Mouse (Mus musculus) hindbrain, embryonic 13.5 days (tissue): ENCODE measurements at regions not wholly inside any gene's neighbourhood (a gene's known extent, or its start where the extent isn't known, plus 50 kb on each side); places are given as distances from the start of the nearest gene placed in this dataset.

Source experiments
- ATAC-seq: fragments of 200-750 bp; cut with Nextera tagmentation; 2 replicates; pipeline ENCODE4 v1.8.0; 2017; ENCODE audit warnings: moderate TSS enrichment; ENCODE audit not compliant: low FRiP score
- H3K27ac ChIP-seq: fragments of 300-500 bp; sonication (generic); 2 replicates; pipeline ENCODE4 v1.5.1; 2015; ENCODE audit warnings: inconsistent platforms, mild to moderate bottlenecking, moderate library complexity
- H3K27me3 ChIP-seq: fragments of 300-500 bp; sonication (generic); 2 replicates; pipeline ENCODE4 v1.6.1; 2015; ENCODE audit warnings: mild to moderate bottlenecking, inconsistent platforms
- H3K36me3 ChIP-seq: fragments of 300-500 bp; sonication (generic); 2 replicates; pipeline ENCODE4 v1.6.1; 2015; ENCODE audit warnings: mild to moderate bottlenecking, inconsistent platforms
- H3K4me1 ChIP-seq: fragments of 300-500 bp; sonication (generic); replicated peaks from 2 replicates; pipeline ENCODE4 v1.6.1; 2015; ENCODE audit warnings: inconsistent platforms
- H3K4me2 ChIP-seq: fragments of 300-500 bp; sonication (generic); 2 replicates; pipeline ENCODE4 v1.6.1; 2015; ENCODE audit warnings: inconsistent platforms, mild to moderate bottlenecking, moderate library complexity
- H3K4me3 ChIP-seq: fragments of 300-500 bp; sonication (generic); 2 replicates; pipeline ENCODE4 v1.5.1; 2015; ENCODE audit warnings: mild to moderate bottlenecking, inconsistent platforms
- H3K9ac ChIP-seq: fragments of 300-500 bp; sonication (generic); 2 replicates; pipeline ENCODE4 v1.6.1; 2015; ENCODE audit warnings: mild to moderate bottlenecking, inconsistent platforms
- H3K9me3 ChIP-seq: fragments of 300-500 bp; sonication (generic); 2 replicates; pipeline ENCODE4 v1.6.1; 2016; ENCODE audit warnings: inconsistent platforms
- WGBS: fragments of 180-500 bp; shearing (Covaris S2); methylation state at CpG from one replicate; pipeline ENCODE4 v1.1.7; 2015; 5-methylcytosine and 5-hydroxymethylcytosine counted together

DNA sequence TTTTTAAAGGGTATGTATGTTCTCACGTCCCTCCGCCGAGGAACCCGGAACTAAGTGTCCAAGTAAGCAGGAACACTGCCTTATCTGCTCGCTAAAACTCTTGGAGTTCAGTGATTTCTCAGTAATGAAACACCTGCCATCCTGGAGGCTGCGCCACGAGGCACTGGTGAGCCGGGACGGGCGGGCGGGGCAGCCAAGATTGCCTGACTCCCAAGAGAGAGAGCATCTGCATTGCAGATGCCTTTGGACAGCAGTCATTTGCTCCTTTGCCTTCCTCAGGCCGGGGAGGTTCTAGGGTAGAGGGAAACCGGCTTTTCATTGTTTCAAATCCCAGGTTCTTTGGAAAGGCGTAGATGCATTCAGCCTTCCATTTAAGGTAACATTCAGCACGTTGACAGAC, 450.8 kb downstream of the Zfp704 start:
- Histone ChIP-seq H3K27me3 (no peaks in the 10 kb centered on the region), H3K9me3 (no peaks in the 10 kb centered on the region), H3K4me2 (no peak overlapping the region), H3K27ac (no peak overlapping the region), H3K36me3 (no peaks in the 10 kb centered on the region), H3K4me3 (no peak overlapping the region), H3K9ac (no peak overlapping the region), H3K4me1 (no peaks in the 10 kb centered on the region)
- no peak for ATAC-seq
- WGBS = 32% methylated on average over 15 of the region's 15 CpGs

- WGBS = 90% methylated on average over 7 of the region's 7 CpGs
- H3K36me3 ChIP-seq = no peaks in the 10 kb centered on the region
- no peak overlapping the region for H3K4me2 ChIP-seq
- no peaks in the 10 kb centered on the region for H3K9me3 ChIP-seq
- no peaks in the 10 kb centered on the region for H3K27me3 ChIP-seq
- no peak overlapping the region for H3K4me3 ChIP-seq
- no peak for ATAC-seq
- no peak overlapping the region for H3K27ac ChIP-seq
- H3K4me1 ChIP-seq = no peaks in the 10 kb centered on the region
- no peak overlapping the region for H3K9ac ChIP-seq
Measured at GRCm38 (mm10) chr3:9154172-9154571, 455.7 kb downstream of the Zfp704 start.

DNA sequence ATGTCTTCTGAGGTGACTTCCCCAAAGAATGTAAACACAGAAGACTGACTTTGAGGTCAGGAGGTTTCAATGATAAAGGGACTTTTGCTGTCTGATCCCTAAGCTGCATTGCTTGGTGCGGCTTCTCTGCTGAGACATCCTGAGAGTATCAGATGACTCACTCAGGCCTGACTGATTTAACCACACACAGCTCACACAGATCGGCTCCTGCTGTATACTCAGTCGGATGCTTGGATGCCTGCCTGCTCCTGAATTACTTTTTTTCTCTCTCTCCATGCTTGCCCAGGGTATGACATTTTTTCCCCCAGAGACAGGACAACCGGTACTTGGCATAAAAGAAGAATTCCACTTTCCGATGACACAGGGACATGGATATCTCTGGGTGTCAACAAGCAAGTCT, 456.2 kb downstream of the Zfp704 start:
- no peaks in the 10 kb centered on the region for H3K36me3 ChIP-seq
- ATAC-seq = no peak
- H3K27ac ChIP-seq = no peak overlapping the region
- H3K9ac ChIP-seq = no peak overlapping the region
- no peaks in the 10 kb centered on the region for H3K9me3 ChIP-seq
- 56% methylated on average over 5 of the region's 5 CpGs for WGBS
- no peak overlapping the region for H3K4me3 ChIP-seq
- H3K4me2 ChIP-seq = no peak overlapping the region
- H3K4me1 ChIP-seq = no peaks in the 10 kb centered on the region
- no peaks in the 10 kb centered on the region for H3K27me3 ChIP-seq

GRCm38 (mm10) chr3:9152256-9152655, 457.6 kb downstream of the Zfp704 start:
- Histone ChIP-seq H3K9ac (no peak overlapping the region), H3K4me3 (no peak overlapping the region), H3K4me1 (no peaks in the 10 kb centered on the region), H3K36me3 (no peaks in the 10 kb centered on the region), H3K27me3 (no peaks in the 10 kb centered on the region), H3K4me2 (no peak overlapping the region), H3K9me3 (no peaks in the 10 kb centered on the region), H3K27ac (no peak overlapping the region)
- no peak for ATAC-seq
- WGBS = 60% methylated on average over 1 of the region's 1 CpGs

GRCm38 (mm10) chr3:9151590-9151989, 458.3 kb downstream of the Zfp704 start:
- ATAC-seq = no peak

GRCm38 (mm10) chr3:9148605-9149004, 461.3 kb downstream of the Zfp704 start:
- Histone ChIP-seq H3K4me1 (no peaks in the 10 kb centered on the region), H3K9me3 (no peaks in the 10 kb centered on the region), H3K27me3 (no peaks in the 10 kb centered on the region), H3K36me3 (no peaks in the 10 kb centered on the region), H3K9ac (no peak overlapping the region), H3K4me3 (no peak overlapping the region), H3K4me2 (no peak overlapping the region), H3K27ac (no peak overlapping the region)
- ATAC-seq = no peak
- WGBS = 85% methylated on average over 5 of the region's 5 CpGs

More at GRCm38 (mm10) chr3:9151590-9151989, 458.3 kb downstream of the Zfp704 start:
- Histone ChIP-seq H3K4me1 (no peaks in the 10 kb centered on the region), H3K27ac (no peak overlapping the region), H3K9me3 (no peaks in the 10 kb centered on the region), H3K4me2 (no peak overlapping the region), H3K9ac (no peak overlapping the region), H3K36me3 (no peaks in the 10 kb centered on the region), H3K27me3 (no peaks in the 10 kb centered on the region), H3K4me3 (no peak overlapping the region)
- 87% methylated on average over 1 of the region's 2 CpGs for WGBS

DNA sequence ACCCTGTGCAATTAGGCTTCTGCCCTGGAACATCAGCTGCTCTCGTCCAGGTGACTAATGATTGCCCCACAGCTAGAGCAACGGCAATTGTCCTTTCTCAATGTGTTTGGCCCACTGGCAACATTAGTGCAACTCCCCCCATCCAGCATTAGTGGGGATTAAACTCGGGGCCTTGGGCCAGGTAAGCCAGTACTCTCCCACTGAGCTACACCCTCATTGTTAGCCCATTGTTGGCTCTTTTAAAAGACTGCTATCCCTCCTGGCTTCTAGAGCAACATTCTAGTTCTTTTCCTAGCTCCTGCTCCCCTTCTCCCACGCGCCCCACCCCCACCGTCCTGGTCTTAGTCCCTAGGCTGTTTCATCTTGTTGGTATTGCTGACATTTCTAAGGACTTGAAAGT, 463.4 kb downstream of the Zfp704 start:
- Histone ChIP-seq H3K27me3 (no peaks in the 10 kb centered on the region), H3K27ac (no peak overlapping the region), H3K4me2 (no peak overlapping the region), H3K36me3 (no peaks in the 10 kb centered on the region), H3K9ac (no peak overlapping the region), H3K4me3 (no peak overlapping the region), H3K4me1 (no peaks in the 10 kb centered on the region), H3K9me3 (no peaks in the 10 kb centered on the region)
- 65% methylated on average over 6 of the region's 6 CpGs for whole genome bisulfite sequencing
- no peak for ATAC-seq

DNA sequence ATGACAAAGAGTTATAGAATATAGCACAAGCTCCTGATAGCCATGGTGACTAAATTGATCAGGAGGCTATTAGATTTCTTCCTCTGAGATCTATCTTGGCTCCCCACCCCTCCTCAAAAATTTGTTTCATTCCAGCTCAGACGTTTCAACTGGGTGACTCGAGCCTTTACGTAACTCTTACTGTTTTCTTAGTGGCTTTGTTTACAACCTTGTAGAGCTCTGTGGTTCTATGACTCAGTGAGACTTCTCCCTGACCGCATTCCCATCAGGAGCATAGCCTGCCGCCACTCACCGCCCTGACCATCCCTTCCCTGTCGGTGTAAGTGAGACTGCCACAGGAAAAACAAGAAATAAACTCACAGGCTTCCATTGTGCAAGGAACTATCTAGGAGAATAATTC, 464.3 kb downstream of the Zfp704 start:
- Histone ChIP-seq H3K4me1 (no peaks in the 10 kb centered on the region), H3K9ac (no peak overlapping the region)
- WGBS = 87% methylated on average over 7 of the region's 7 CpGs

DNA sequence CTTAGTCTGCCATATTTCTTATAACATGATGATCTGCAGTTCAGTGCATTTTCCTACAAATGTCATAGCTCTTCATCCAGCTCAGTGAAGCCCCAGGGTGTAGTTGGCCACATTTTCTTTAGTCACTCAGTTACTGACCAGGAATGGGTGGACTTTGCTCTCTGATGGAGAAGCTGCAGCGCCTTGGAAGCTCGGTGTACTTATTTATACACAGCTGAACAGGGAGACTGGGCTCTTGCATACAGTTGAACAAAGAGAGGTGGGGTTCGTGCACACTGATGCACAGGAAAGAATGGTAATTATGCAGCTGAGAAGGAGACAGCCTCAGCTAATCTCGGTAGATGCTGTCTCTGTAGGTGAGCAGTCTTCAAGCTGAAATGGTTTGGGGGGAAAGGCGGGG, 468.0 kb downstream of the Zfp704 start:
- no peaks in the 10 kb centered on the region for H3K27me3 ChIP-seq
- H3K4me1 ChIP-seq = peaks cover 3% of the 10 kb centered on the region; the same call in 1 of the 2 replicates
- no peak overlapping the region for H3K27ac ChIP-seq
- H3K4me2 ChIP-seq = no peak overlapping the region
- H3K4me3 ChIP-seq = no peak overlapping the region
- no peaks in the 10 kb centered on the region for H3K36me3 ChIP-seq
- 78% methylated on average over 5 of the region's 5 CpGs for WGBS
- no peak for ATAC-seq
- no peaks in the 10 kb centered on the region for H3K9me3 ChIP-seq
- H3K9ac ChIP-seq = no peak overlapping the region

More for the DNA sequence above, 464.3 kb downstream of the Zfp704 start:
- Histone ChIP-seq H3K36me3 (no peaks in the 10 kb centered on the region), H3K4me3 (no peak overlapping the region), H3K27ac (no peak overlapping the region), H3K9me3 (no peaks in the 10 kb centered on the region), H3K4me2 (no peak overlapping the region), H3K27me3 (no peaks in the 10 kb centered on the region)
- ATAC-seq = no peak

DNA sequence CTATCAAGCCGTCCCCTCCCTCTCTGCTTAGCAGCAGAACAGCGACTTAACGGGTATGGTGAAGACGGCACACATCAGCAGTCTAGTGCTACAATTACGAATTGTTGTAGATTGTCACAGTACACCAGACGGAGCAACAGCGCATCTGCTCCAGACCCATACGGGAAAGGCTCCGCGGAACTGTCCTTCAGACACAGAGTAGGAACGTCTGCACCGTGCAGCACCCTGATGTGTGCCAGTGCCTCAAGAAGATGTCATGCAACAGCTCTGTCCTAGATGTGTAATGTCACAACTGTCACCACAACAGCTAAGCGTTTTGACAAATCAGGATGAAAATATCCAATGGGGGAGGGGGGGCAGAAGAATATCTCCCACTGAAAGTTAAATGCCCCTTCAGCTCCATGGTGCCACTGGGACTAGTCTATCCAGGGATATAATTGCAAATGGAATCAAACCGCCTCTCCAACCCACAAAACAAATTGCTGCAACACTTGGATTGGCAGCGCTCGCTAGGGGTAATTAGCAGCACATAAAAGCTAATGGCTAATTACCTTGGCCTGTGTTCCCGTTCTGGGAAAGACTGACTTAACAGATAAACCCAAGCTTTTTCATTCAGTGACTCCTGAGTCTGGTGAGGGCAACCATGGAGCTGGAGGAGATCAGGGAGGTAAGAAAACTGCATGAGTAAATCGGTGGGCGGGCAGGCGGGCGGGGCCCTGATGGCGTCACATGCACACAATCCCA, 472.6 kb downstream of the Zfp704 start:
- WGBS = 83% methylated on average over 22 of the region's 22 CpGs
- Histone ChIP-seq H3K4me3 (no peak overlapping the region), H3K9me3 (no peaks in the 10 kb centered on the region), H3K36me3 (no peaks in the 10 kb centered on the region), H3K4me1 (peaks cover 3% of the 10 kb centered on the region; the same call in 1 of the 2 replicates), H3K27me3 (no peaks in the 10 kb centered on the region), H3K27ac (no peak overlapping the region), H3K9ac (no peak overlapping the region), H3K4me2 (no peak overlapping the region)
- 0 out of 2 replicates have a peak, but pooled peaks have one; percentile 61 for ATAC-seq

GRCm38 (mm10) chr3:9133991-9134390, 475.9 kb downstream of the Zfp704 start:
- Histone ChIP-seq H3K9me3 (no peaks in the 10 kb centered on the region), H3K4me1 (peaks cover 3% of the 10 kb centered on the region; the same call in 1 of the 2 replicates), H3K27ac (no peak overlapping the region), H3K27me3 (no peaks in the 10 kb centered on the region), H3K9ac (no peak overlapping the region), H3K4me3 (no peak overlapping the region), H3K4me2 (no peak overlapping the region), H3K36me3 (no peaks in the 10 kb centered on the region)
- WGBS = 79% methylated on average over 12 of the region's 12 CpGs
- ATAC-seq = no peak

- ATAC-seq = no peak
- no peaks in the 10 kb centered on the region for H3K27me3 ChIP-seq
- no peaks in the 10 kb centered on the region for H3K36me3 ChIP-seq
- no peaks in the 10 kb centered on the region for H3K9me3 ChIP-seq
- no peak overlapping the region for H3K9ac ChIP-seq
- H3K4me2 ChIP-seq = no peak overlapping the region
- peaks cover 2% of the 10 kb centered on the region; the same call in 1 of the 2 replicates for H3K4me1 ChIP-seq
- WGBS = 89% methylated on average over 12 of the region's 12 CpGs
- H3K4me3 ChIP-seq = no peak overlapping the region
- H3K27ac ChIP-seq = no peak overlapping the region
Measured at GRCm38 (mm10) chr3:9132104-9132751, 477.7 kb downstream of the Zfp704 start.

- Histone ChIP-seq H3K9ac (no peak overlapping the region), H3K9me3 (no peaks in the 10 kb centered on the region), H3K27ac (no peak overlapping the region), H3K36me3 (no peaks in the 10 kb centered on the region), H3K4me1 (no peaks in the 10 kb centered on the region), H3K4me2 (no peak overlapping the region), H3K27me3 (no peaks in the 10 kb centered on the region), H3K4me3 (no peak overlapping the region)
- 77% methylated on average over 4 of the region's 4 CpGs for WGBS
- no peak for ATAC-seq
Measured at GRCm38 (mm10) chr3:9131366-9131765, 478.5 kb downstream of the Zfp704 start.
